Mouse (Mus musculus) right cerebral cortex, postnatal 14 days (tissue): ENCODE results near the gene Gja3.
A peak's percentile ranks its signal among the peaks of the same experiment; 100 is the strongest.
"Not testable (repeated sequence)": the region's sequence is repeated elsewhere in the genome, so short reads cannot be mapped to it uniquely, and the experiment has no call there.

Source experiments
- DNase-seq: peaks from one replicate; pipeline ENCODE4 v3.0.0; 2022

The Gja3 gene

GRCm38 (mm10) chr14:57057563-57058321 is at the start of gene Gja3:
Gene Gja3, minus strand, starts transcription at chr14:57058100.
- DNase-seq = peak; percentile 41

DNA sequence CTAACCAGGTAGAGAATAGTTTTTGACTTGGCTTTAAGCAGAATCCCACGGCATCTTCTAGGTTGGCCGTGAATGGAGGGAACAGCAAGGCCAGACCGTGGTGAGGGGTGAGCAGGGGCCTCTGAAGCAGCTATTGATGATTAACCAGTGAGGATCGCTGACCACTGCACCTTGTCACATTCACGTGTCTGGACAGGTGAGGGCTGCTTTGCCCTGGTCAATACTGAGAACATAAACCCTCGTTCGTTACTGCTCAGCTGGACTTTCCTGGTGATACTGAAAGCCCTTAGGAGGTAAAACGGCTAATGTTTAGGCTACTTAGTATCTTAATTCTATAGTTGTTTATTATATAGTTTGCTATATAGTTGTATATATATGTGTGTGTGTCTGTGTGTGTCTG is 49.2 kb upstream of the Gja3 start:
- no peak for DNase-seq

- no peak for DNase-seq
Measured at GRCm38 (mm10) chr14:57105721-57106120, 47.8 kb upstream of the Gja3 start.

GRCm38 (mm10) chr14:57105111-57105510 is 47.2 kb upstream of the Gja3 start:
- DNase-seq = no peak

- DNase-seq = peak; percentile 27
Measured at GRCm38 (mm10) chr14:57104106-57105023, 46.5 kb upstream of the Gja3 start, which contains the start of gene Gjb2. Gene Gjb2, minus strand, starts transcription at chr14:57104702.

DNA sequence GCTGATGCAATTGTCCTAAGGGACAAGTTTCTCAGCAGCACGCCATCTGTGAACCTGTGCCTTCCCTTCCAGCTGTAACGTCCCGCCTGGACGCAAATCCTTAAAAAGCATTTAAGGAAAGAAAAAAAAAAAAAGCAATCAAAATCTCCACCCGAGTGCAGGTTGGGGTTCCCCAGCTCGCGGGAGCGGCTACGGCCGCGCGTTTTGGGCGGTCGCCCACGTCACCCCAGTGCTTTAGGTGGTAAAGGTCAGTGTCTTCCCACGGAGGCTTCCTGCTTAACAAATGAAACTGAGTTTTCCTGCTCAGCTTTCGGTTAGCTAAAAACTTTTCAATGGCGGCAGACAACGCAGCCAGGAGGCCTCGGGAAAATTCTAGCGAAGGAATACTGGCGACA is 45.8 kb upstream of the Gja3 start:
- DNase-seq = no peak

DNA sequence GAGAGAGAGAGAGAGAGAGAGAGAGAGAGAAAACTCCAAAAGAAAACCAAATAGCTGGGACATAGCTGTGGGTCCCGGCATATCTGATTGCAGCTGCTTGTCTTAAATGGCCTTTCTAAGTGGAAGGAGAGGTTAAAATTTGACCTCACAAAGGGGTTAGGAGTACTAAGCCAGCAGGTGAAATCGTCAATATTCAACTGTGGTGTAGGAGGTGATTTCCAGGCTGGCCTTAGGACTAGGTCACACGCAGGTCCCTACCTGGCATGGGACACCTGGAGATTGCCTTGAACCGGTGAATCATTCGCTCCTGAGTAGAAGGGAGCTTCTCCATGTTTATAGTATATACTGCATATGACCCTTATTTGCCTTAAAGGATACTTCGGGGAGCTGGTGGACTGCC is 45.2 kb upstream of the Gja3 start:
- no peak for DNase-seq

GRCm38 (mm10) chr14:57101623-57102022 is 43.7 kb upstream of the Gja3 start:
- DNase-seq = no peak

DNA sequence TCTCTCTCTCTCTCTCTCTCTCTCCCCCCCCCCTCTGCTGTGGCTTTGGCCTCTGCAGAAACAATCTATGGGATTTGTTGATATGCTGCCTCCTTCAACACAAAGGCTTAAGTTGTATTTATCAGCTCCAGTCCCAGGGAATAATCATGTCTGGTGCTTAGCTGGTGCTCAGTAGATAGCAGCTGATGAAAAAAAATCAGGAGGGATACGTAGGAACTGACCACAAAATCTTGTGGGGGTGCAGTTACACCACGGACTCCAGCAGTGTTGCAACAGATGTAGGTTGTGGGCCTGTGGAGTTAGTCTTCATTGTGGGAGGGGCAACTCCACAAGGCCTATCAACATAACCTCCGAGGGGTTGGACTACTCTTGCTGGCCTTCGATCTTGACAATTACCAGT is 38.0 kb upstream of the Gja3 start:
- no peak for DNase-seq

GRCm38 (mm10) chr14:57093029-57093428 is 35.1 kb upstream of the Gja3 start:
- DNase-seq = peak; percentile 47

GRCm38 (mm10) chr14:57090001-57090400 is 32.1 kb upstream of the Gja3 start:
- DNase-seq = no peak

DNA sequence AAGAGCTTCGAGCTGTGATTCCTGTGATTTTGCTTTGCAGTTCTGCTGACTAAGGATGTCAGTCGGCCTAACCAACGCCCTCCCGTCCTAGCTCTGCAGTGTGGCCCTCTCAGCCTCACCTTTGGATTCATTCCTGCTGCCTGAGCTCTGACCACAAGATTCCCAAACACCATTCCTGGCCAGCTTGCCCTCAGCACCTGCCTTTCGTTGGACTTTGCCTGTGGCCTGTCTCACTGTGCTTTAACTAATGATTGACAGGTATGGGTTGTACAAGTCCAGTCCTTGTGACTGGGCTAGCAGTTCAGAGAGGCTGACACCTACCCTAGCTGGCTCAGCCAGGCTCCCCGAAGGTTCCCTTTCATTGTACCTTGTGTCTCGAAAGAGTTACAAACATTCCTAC is 31.2 kb upstream of the Gja3 start:
- DNase-seq = no peak

DNA sequence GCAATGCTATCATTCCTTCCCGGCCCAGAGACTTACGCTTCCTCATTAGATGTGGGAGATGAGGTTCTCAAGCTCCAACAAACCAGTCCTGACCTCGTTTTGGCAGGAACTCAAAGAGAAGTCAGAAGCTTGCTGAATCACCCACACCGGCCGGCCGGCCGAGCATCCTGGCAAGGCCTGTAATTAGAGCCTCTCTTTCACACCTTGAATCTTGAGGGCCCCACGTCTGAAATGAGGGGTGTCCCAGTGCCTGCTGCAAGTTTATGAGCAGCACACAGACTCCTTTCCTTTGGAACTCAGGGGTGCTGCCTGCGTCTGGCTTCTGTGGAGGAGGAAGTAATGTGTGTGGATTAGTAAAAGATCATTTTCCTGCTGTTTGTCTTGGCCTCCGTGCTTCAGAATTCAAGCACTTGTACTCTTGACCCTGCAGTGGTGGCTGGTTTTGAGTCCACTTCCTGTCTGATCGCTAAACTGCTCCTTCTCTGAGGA is 26.3 kb upstream of the Gja3 start:
- DNase-seq = no peak

DNA sequence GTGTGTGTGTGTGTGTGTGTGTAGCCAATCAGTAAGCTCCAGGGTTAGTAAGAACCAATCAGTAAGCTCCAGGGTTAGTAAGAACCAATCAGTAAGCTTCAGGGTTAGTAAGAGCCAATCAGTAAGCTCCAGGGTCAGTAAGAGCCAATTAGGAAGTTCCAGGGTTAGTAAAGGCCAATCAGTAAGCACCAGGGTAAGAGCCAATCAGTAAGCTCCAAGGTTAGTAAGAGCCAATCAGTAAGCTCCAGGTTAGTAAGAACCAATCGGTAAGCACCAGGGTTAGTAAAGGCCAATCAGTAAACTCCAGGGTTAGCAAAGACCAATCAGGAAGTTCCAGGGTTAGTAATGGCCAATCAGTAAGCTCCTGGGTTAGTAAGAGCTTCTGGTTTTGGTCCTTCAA is 25.0 kb upstream of the Gja3 start:
- DNase-seq = no peak

DNA sequence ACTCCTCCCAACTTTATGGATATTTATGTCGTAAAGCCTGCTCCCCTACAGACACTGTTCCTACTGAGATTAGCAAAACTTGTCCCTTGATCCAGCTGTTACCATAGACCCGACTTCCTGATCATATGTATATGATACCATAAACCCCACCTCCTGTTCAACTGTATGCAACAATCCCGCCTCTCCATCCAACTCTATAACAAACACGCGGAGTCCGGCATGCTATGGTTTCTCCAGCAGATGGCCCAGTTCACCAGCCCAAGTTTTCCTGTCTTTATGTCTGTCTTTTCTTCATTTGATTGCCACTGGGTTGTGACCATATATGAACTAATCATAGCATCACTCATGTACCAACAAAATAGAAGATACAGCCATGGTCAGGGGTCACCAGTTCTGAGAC is 17.6 kb upstream of the Gja3 start:
- no peak for DNase-seq

DNA sequence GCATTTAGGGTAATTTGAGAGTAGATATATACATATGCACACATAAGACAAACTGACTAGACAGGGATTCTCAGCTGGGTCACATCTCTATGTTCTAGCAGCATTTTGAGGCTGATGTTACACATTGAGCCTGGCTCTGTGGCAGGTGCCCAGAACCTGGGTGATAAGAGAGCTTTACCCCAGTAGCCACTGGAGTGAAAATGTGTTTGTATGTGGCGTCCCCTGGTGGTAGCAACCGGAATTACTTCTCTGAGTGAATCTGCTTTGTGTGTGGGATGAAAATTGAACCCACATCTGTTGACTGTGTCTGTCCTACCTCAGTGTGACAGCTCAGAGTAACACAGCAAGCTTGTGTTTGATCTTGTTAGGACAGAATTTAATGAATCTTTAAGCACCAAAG is 12.0 kb upstream of the Gja3 start:
- not testable (repeated sequence) for DNase-seq

DNA sequence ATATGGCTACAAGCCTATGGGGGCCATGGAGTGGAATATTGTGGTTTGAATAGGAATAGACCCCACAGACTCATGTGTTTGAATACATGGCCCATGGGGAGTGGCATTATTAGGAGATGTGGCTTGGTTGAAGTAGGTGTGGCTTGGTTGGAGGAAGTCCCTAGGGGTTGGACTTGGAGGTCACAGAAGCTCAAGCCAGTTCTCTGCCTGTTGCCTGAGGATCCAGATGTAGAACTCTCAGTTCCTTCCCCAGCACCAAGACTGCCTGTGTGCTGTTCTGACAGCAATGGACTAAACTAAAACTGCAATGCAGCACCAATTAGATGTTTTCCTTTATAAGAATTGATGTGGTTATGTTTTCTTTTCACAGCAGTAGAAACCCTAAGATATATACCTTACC is 8.2 kb upstream of the Gja3 start:
- DNase-seq = no peak

DNA sequence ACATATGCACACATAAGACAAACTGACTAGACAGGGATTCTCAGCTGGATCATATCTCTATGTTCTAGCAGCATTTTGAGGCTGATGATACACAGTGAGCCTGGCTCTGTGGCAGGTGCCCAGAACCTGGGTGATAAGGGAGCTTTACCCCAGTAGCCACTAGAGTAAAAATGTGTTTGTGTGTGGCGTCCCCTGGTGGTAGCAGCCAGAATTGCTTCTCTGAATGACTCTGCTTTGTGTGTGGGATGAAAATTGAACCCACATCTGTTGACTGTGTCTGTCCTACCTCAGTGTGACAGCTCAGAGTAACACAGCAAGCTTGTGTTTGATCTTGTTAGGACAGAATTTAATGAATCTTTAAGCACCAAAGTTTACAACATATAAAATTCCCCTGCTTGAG is 2.2 kb upstream of the Gja3 start:
- peak; percentile 33 for DNase-seq

DNA sequence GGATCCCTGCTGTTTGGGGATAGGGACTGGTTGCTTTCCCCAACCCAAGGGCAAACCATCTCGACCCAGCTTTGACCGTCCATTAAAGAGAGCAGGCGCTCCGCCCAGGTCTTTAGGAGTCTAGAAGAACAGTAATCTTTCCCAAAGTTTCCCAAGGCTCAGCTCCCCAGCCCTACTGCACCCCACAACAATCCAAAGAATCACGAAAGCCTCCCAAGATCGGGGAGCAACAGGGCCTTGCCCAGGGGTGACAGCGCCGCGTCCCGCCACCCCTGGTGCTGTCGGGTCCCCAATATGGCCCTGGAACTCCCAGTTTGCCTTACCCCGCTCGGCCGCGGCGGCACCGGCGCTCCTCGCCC is 717 bp downstream of the Gja3 start:
- DNase-seq = no peak

GRCm38 (mm10) chr14:57052713-57053112 is 5.2 kb downstream of the Gja3 start:
- DNase-seq = no peak

DNA sequence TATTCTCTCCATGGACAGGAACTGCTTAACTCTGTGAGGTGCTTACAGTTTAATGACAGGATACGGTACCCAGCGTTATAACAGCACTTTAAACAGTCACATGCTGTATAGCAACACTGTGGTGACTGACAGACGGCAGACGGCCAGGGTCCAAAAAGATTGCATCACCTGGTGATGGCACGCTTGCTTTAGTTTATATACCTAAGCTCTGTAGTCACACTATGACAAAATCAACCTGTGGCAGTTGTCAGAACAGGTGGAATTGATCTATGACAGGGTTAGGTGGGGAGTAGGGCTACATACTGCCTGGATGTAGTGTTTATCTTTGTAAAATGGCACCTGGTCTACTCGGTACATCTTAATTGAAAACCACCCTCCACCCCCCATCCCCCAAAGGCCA is 14.0 kb downstream of the Gja3 start:
- no peak for DNase-seq

DNA sequence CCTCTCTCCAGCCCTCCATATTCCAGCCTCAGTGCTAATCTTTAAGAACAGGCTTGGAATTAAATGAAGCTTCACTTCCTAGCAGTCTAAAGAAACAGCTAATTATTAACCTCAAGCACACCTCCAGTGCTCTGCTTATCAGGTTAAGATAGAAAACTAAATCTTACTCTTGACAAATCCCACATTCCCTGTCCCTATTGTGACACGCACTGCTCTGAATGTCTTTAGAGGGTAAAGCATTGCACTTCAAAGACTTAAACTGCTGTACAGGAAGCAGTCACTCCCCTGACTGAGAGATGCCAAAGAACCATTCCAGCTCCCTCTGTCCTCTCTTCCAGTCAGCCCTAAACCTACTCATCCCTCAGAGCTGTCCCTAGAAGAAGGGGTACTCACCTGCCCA is 16.5 kb downstream of the Gja3 start:
- no peak for DNase-seq

- DNase-seq = no peak
Measured at GRCm38 (mm10) chr14:57034926-57035498, 22.9 kb downstream of the Gja3 start.

DNA sequence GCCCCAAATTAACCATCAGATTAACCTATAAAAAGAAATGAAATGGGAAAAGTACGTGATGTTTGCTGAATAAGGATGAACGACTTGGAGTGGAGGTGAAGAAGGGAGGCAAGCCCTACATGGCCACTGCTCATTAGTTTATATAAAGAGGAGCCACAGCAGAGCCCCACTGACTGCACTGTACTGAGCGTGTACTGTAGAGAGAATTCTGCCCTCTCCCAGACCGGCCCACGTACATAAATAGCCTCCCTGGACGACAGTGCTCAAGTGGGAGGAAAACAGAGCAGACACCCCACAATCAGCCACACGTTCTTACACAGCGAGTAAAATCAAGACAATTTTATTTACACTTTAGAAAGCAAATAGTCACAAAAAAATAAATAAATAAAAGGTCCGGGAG is 23.8 kb downstream of the Gja3 start:
- DNase-seq = no peak
